Mouse (Mus musculus) induced T-regulatory cell, adult 2 months (primary cell): ENCODE measurements around the gene Lztfl1.
"Not testable (repeated sequence)": the region's sequence is repeated elsewhere in the genome, so short reads cannot be mapped to it uniquely, and the experiment has no call there.

Source experiments
- DNase-seq: peaks from one replicate; pipeline ENCODE4 v3.0.0-alpha.2; 2012; ENCODE audit warnings: low read depth

The Lztfl1 gene

GRCm38 (mm10) chr9:123683704-123684103 is 33.8 kb downstream of the Lztfl1 start:
- DNase-seq = no peak

- no peak for DNase-seq
Measured at GRCm38 (mm10) chr9:123679198-123679597, 38.3 kb downstream of the Lztfl1 start.

GRCm38 (mm10) chr9:123678327-123679105 is 39.0 kb downstream of the Lztfl1 start, which contains the start of the genes Ccr9 and Slc6a20a:
Ccr9 (plus strand) TSS chr9:123678439.
Slc6a20a (minus strand) TSS chr9:123678885.
- peak; percentile 46 for DNase-seq

GRCm38 (mm10) chr9:123665645-123666044 is 51.9 kb downstream of the Lztfl1 start:
- DNase-seq = peak; percentile 83

- DNase-seq = not testable (repeated sequence)
Measured at GRCm38 (mm10) chr9:123659986-123660676, 57.4 kb downstream of the Lztfl1 start.

- no peak for DNase-seq
Measured at GRCm38 (mm10) chr9:123658981-123659380, 58.5 kb downstream of the Lztfl1 start.

- no peak for DNase-seq
Measured at GRCm38 (mm10) chr9:123657457-123657856, 60.0 kb downstream of the Lztfl1 start.

- DNase-seq = no peak
Measured at GRCm38 (mm10) chr9:123651369-123651768, 66.1 kb downstream of the Lztfl1 start.

- DNase-seq = no peak
Measured at GRCm38 (mm10) chr9:123649785-123650511, 67.5 kb downstream of the Lztfl1 start.
